Mouse (Mus musculus): ENCODE measurements around the gene Zfp775. TPM values are rescaled to one million over a fixed set of nuclear protein-coding genes. Genes with fewer than 3 reads are reported as not detected.

Gene Zfp775
- polyA plus RNA-seq, 1 experiment from 2014 or later, result 15.8 TPM

DNA sequence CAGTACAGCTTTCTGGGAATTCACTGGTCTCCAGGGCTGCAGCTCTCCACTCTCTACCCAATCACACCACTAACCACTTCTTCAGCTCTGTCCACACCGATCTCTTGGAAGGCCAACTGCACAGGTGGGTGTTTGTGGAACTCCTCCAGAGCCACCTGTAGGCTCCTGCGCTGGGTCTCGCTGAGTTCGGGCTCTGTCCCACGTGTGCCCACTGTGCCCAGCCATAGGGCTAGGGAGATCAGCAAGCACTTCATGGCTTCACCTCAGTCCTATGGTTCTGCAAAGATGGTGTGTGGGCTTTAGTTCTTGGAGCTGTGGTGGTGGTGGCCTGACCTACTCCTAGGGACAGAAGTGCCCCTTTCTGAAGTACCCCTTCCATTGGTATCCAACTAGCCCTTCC, 29.8 kb upstream of the Zfp775 start:
- H3K4me3 ChIP-seq, result no peak overlapping the region
- no peak overlapping the region for H3K4me2 ChIP-seq (replicated peaks)
- WGBS, result 94% methylated on average over 5 of the region's 5 CpGs
- no peak overlapping the region for H3K27ac ChIP-seq (replicated peaks)
- no peaks in the 10 kb centered on the region for H3K36me3 ChIP-seq
- no peaks in the 10 kb centered on the region for H3K27me3 ChIP-seq
- H3K9me3 ChIP-seq, result no peaks in the 10 kb centered on the region
- ATAC-seq (replicated peaks), result no peak
- peaks cover 5% of the 10 kb centered on the region; the same call in 1 of the 2 replicates for H3K4me1 ChIP-seq
- no peak overlapping the region for H3K9ac ChIP-seq (replicated peaks)

DNA sequence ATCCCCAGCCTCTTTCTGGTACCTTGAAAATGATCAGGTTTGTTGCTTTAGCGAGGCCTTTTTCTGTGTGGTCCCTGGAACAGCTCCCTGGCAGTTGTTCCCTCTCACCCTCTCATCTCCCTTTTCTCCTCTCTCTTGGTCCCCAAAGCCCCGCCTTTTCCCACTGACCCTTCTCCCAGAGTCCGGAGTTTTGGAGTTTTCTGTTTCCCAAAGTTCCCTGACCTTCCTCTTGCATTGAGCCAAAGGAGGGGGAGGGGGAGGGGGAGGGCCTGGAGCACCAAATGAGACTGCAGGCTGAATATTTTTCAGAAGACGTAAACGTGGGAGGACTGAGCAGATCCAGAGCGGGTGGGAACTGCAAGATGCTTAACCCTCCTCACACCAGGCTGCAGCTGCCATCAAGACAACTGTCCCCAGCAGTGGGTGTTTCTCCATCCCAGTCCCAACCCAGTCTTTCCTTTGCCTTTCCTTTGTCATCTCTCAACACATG, 29.2 kb upstream of the Zfp775 start, which contains the start of gene Rarres2:
Gene Rarres2 (minus strand): TSS at position 218 of the 490 bp plus-strand sequence.
- H3K27me3 ChIP-seq, result no peaks in the 10 kb centered on the region
- 35% methylated on average over 6 of the region's 6 CpGs for WGBS
- H3K27ac ChIP-seq (replicated peaks), result no peak within 1 kb of the TSS
- no peak within 1 kb of the TSS for H3K4me3 ChIP-seq
- no peak within 1 kb of the TSS for H3K9ac ChIP-seq (replicated peaks)
- H3K4me2 ChIP-seq (replicated peaks), result no peak within 1 kb of the TSS
- peaks cover 5% of the 10 kb centered on the region; the same call in 1 of the 2 replicates for H3K4me1 ChIP-seq
- H3K9me3 ChIP-seq, result no peaks in the 10 kb centered on the region
- H3K36me3 ChIP-seq, result no peaks in the 10 kb centered on the region
- no peak for ATAC-seq (replicated peaks)

DNA sequence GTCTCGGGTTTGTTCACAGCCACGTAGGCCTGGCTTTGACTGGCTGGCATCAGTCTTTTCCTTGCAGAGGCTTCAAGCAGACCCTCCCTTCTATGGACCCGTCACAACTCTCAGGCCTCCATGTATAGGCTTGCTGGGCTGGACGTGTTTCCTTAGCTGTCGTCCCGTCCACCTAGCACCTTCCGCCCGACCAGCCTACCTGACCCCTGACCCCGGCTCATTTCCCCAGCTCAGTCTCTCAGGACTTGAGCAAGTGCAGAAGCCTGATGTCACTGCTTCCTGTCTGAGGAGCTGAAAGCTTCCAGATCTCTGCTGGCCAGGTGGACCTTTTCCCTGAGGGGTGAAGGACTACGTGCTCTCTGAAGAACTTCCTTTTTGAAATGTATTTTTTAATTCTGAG, 28.6 kb upstream of the Zfp775 start:
- Histone ChIP-seq H3K27ac (replicated peaks) (no peak overlapping the region), H3K9me3 (no peaks in the 10 kb centered on the region), H3K4me1 (no peaks in the 10 kb centered on the region; the same call in 1 of the 2 replicates), H3K36me3 (no peaks in the 10 kb centered on the region), H3K27me3 (no peaks in the 10 kb centered on the region), H3K4me3 (no peak overlapping the region), H3K9ac (replicated peaks) (no peak overlapping the region), H3K4me2 (replicated peaks) (no peak overlapping the region)
- 80% methylated on average over 10 of the region's 10 CpGs for WGBS
- ATAC-seq (replicated peaks), result no peak

DNA sequence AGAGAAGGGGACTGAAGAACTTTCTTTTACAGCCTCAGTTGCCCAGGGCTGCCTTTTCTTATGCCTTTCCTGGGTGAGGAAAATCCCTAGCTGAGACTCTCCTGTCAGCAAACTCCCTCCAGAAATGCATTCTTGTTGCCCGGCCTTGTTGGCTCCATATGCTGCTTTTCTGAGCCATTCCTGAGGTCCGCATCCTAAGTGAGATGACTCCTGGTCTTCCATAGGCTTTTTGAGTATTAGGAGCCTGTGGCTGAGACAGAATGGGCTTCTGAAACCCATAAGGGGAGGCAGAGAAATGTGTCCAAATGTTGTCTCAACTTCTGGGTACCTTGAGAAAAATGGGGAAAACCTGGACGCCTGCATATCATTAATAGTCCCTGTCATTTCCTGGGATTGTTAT, 27.9 kb upstream of the Zfp775 start:
- Histone ChIP-seq H3K9ac (replicated peaks) (no peak overlapping the region), H3K4me1 (no peaks in the 10 kb centered on the region), H3K9me3 (no peaks in the 10 kb centered on the region), H3K4me3 (no peak overlapping the region), H3K27ac (replicated peaks) (no peak overlapping the region), H3K27me3 (no peaks in the 10 kb centered on the region), H3K36me3 (no peaks in the 10 kb centered on the region), H3K4me2 (replicated peaks) (no peak overlapping the region)
- WGBS, result 76% methylated on average over 3 of the region's 3 CpGs
- ATAC-seq (replicated peaks), result no peak

DNA sequence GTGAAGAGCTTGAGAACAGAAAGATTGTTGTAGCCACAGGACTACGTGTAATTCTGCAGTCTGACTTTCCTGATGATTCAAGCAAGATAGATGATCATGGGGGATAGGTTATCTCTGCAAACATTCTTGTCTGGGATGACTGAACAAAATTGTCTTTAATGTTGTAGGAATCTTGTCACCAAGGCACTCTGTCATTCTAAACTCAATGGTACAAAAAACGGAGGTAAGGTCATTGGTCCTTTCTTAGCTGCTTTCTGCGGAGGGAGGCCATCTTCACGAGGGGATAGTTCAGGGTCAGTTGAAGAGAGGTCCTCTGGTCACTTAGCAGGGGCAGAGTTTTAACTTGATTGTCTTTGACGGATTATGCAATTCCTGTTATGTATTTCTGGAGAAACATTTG, 23.1 kb upstream of the Zfp775 start:
- no peak for ATAC-seq (replicated peaks)
- WGBS, result 77% methylated on average over 5 of the region's 5 CpGs
- no peaks in the 10 kb centered on the region for H3K36me3 ChIP-seq
- no peak overlapping the region for H3K4me3 ChIP-seq
- no peak overlapping the region for H3K9ac ChIP-seq (replicated peaks)
- no peaks in the 10 kb centered on the region for H3K9me3 ChIP-seq
- no peaks in the 10 kb centered on the region for H3K27me3 ChIP-seq
- H3K4me2 ChIP-seq (replicated peaks), result no peak overlapping the region
- H3K4me1 ChIP-seq, result no peaks in the 10 kb centered on the region
- no peak overlapping the region for H3K27ac ChIP-seq (replicated peaks)

DNA sequence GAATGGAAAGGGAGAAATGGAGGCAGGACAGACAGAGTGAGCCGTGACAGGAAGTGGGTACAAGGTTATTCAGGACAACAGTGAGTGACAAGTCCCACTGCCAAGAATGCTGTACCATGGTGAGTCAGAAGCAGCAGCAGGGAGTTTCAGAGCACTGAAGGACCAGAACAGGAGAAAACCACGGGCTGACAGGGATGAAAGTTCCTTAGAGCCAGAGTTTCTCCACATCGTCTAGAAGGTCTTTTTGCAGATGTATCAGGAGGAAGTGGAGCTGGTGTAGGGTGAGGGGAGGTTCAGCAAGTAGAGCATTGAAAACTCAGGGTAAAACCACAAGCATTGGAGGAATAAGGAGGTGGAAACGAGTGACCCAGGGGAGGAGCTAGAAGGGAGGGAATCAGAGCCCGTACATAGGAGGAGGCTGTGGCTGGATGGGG, 22.6 kb upstream of the Zfp775 start:
- Histone ChIP-seq H3K4me2 (replicated peaks) (no peak overlapping the region), H3K27ac (replicated peaks) (no peak overlapping the region), H3K9me3 (no peaks in the 10 kb centered on the region), H3K36me3 (no peaks in the 10 kb centered on the region), H3K4me1 (no peaks in the 10 kb centered on the region), H3K4me3 (no peak overlapping the region), H3K27me3 (no peaks in the 10 kb centered on the region), H3K9ac (replicated peaks) (no peak overlapping the region)
- WGBS, result 41% methylated on average over 5 of the region's 5 CpGs
- no peak for ATAC-seq (replicated peaks)

DNA sequence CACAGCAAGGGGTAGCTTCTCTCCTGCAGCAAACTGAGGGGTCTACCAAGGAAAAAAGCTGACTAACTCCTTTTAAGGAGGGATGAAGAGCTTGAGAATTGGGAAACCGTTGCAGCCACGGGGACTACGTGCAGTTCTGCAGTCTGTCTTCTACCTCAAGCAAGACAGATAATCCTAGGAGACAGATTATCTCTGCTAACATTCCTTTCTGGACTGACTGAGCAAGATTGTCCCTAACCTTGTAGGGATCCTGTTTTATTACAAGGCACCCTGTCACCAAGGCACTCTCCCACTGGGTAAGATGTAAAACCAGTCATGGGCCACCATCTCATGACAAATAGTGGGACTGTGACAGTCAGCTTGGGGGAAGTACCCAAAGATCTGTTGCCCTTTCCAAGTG, 20.6 kb upstream of the Zfp775 start:
- no peaks in the 10 kb centered on the region for H3K9me3 ChIP-seq
- H3K9ac ChIP-seq (replicated peaks), result no peak overlapping the region
- H3K4me3 ChIP-seq, result no peak overlapping the region
- 38% methylated on average over 3 of the region's 3 CpGs for WGBS
- H3K4me2 ChIP-seq (replicated peaks), result no peak overlapping the region
- H3K4me1 ChIP-seq, result no peaks in the 10 kb centered on the region
- no peak for ATAC-seq (replicated peaks)
- no peaks in the 10 kb centered on the region for H3K27me3 ChIP-seq
- no peak overlapping the region for H3K27ac ChIP-seq (replicated peaks)
- no peaks in the 10 kb centered on the region for H3K36me3 ChIP-seq

DNA sequence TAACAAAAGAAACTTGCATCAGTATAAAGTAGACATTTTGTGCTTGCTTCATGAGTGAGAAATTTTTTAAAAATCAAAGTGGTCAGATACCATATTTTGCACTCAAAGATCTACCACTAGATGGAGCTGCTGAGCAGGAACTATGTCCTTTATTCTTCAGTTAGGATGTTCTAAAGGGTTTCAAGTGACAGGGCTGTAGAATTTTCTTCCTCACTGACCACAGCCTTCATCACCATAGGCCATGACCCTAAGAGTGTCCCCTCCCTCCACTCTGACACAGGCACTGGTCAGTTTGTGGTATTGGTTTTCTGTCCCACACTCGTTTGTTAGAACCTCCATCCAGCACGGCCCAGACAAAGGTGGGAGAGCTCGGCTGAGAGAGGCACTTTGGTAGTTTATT, 19.8 kb upstream of the Zfp775 start:
- no peak overlapping the region for H3K9ac ChIP-seq (replicated peaks)
- no peaks in the 10 kb centered on the region for H3K4me1 ChIP-seq
- ATAC-seq (replicated peaks), result peak; percentile 23; the same call in 1 of the 2 replicates
- WGBS, result 73% methylated on average over 3 of the region's 3 CpGs
- H3K36me3 ChIP-seq, result no peaks in the 10 kb centered on the region
- H3K27me3 ChIP-seq, result no peaks in the 10 kb centered on the region
- no peak overlapping the region for H3K4me2 ChIP-seq (replicated peaks)
- no peak overlapping the region for H3K27ac ChIP-seq (replicated peaks)
- no peak overlapping the region for H3K4me3 ChIP-seq
- no peaks in the 10 kb centered on the region for H3K9me3 ChIP-seq

DNA sequence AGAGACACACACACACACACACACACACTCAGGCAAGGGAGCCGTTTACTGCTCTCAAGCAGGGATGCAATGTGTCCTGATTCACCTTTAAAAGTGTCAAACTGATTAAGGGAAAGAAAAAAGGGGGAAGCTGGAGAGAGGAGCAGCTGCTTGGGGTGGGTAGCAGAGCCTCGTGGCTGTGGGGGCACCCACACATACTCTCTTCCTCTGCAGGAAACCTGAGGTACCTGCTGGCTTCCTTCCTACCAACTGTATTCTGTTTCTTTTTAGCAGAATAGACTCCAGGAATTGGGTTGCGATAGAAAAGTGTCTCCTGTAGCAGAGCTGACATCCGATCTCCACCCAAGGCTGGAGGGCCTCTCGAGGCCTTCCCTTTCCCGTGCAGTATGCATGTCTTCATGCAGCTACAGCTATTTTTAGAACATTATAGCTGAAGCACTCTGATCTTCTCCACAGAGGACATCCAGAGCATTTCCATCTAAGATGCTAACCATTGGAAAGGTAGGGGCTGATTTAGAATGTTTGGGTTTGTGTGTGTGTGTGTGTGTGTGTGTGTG, 12.6 kb upstream of the Zfp775 start, which contains the start of gene Gm45021:
Gene Gm45021 (plus strand): TSS at position 417 of the 557 bp plus-strand sequence.
- H3K4me3 ChIP-seq, result no peak within 1 kb of the TSS
- H3K4me1 ChIP-seq, result peaks cover 9% of the 10 kb centered on the region
- H3K27me3 ChIP-seq, result no peaks in the 10 kb centered on the region
- H3K9me3 ChIP-seq, result no peaks in the 10 kb centered on the region
- no peak within 1 kb of the TSS for H3K9ac ChIP-seq (replicated peaks)
- H3K4me2 ChIP-seq (replicated peaks), result no peak within 1 kb of the TSS
- H3K36me3 ChIP-seq, result no peaks in the 10 kb centered on the region
- ATAC-seq (replicated peaks), result no peak
- no peak within 1 kb of the TSS for H3K27ac ChIP-seq (replicated peaks)
- WGBS, result 77% methylated on average over 6 of the region's 6 CpGs

DNA sequence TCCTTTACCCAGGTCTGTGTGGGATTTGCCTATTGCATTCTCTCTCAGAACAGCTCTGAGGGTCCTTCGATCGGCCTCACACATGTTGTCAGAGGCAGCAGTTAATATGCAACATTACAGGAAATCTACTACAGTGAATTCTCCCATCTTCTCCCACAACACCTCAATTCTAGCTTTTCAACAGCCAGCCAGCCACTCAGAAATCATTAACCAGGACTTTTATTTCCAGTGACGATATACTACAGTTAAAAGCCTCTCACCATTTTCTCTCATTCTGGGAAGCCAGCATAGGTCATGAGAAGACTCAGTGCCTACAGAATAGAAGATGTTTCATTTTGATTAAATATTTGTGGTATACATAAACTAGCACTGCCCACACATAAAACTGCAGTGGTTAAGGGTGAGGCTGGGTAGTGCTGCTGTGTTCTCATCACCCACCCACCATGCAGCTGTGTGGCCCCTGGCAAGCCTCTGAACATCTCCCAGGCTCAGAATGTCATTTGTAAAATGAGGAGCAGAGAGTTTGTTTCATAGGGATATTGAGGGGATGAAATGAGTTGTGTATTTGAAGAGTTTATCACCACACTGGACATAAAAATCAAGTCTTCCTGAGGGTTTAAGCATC, 10.5 kb upstream of the Zfp775 start:
- H3K9me3 ChIP-seq, result peaks cover 3% of the 10 kb centered on the region; the same call in 1 of the 2 replicates
- WGBS, result 90% methylated on average over 3 of the region's 3 CpGs
- peaks cover 20% of the 10 kb centered on the region for H3K4me1 ChIP-seq
- H3K4me3 ChIP-seq, result no peak overlapping the region
- no peak overlapping the region for H3K4me2 ChIP-seq (replicated peaks)
- no peak for ATAC-seq (replicated peaks)
- no peaks in the 10 kb centered on the region for H3K27me3 ChIP-seq
- peaks cover 6% of the 10 kb centered on the region for H3K36me3 ChIP-seq
- no peak overlapping the region for H3K27ac ChIP-seq (replicated peaks)
- no peak overlapping the region for H3K9ac ChIP-seq (replicated peaks)

DNA sequence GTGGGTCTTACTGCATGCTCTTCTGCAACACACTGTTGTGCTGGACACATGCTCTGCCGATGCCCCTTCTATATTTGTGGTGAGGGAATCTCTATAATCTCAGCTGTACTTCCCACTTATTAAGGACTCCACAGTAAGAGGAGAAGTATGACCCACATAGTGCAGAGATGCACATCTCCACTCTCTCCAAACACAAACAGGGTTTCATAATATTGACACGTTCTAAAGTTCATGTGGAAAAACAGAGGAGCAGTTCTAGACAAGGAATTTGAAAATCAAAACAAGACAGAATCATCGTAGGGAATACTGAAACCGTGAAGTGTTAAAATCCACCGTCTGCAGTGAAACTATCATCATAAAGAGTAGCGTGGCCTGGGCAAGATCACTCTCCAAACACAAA, 10.0 kb upstream of the Zfp775 start:
- H3K4me3 ChIP-seq, result no peak overlapping the region
- H3K27me3 ChIP-seq, result no peaks in the 10 kb centered on the region
- WGBS, result 95% methylated on average over 6 of the region's 6 CpGs
- H3K9ac ChIP-seq (replicated peaks), result no peak overlapping the region
- peaks cover 8% of the 10 kb centered on the region; the same call in 1 of the 2 replicates for H3K9me3 ChIP-seq
- H3K4me1 ChIP-seq, result peaks cover 20% of the 10 kb centered on the region
- no peak overlapping the region for H3K27ac ChIP-seq (replicated peaks)
- no peak overlapping the region for H3K4me2 ChIP-seq (replicated peaks)
- H3K36me3 ChIP-seq, result peaks cover 11% of the 10 kb centered on the region
- no peak for ATAC-seq (replicated peaks)

DNA sequence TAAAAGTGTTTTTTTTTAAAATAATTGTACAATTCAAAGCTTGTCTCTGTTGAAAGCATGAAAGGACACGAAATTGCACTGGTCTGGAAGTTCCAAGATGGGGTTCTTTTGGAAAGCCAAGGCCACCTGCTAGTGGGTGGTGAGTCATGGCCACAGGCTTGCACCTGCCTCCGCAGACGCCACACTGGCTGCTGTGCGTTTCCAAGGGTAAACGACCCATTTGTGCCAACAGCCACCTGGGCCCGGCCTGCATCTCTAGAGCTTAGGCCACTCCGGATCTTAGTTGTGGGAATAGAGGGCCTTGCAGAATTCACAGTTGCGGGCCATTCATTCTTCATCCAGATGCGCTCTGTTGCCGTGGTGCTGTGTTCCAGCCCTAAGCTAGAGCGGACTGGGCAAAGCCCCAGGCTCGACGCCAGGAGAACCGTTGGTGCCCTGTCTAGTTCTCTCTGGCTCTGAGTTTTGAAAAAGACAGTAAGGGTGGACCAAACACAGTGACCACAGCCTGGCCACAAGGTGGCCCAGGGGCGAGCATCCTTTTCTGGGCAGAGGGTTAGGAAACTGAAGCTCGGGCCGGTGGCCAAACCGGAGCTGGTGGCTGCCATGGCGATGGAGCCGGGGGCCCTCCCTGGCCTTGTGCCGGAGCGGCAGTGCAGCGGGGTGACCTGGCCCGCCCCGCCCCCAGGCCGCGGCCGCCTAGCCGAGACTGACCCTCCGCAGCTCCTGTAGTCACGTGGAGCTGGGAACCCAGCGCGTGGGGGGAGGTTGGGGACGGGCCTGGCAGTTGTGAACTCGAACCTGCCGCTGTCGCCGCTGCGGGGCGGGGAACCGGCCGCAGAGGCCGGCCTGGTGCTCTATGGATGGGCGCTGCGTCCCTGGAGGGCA, 8.5 kb upstream of the Zfp775 start, which contains the start of the genes Repin1 and Gm44965:
Gene Repin1 (plus strand): TSS at position 726 of the 885 bp plus-strand sequence.
Gene Gm44965 (plus strand): TSS at position 784 of the 885 bp plus-strand sequence.
- peaks cover 26% of the 10 kb centered on the region for H3K36me3 ChIP-seq
- ATAC-seq (replicated peaks), result peak; percentile 90
- H3K27me3 ChIP-seq, result no peaks in the 10 kb centered on the region
- WGBS, result 2% methylated on average over 41 of the region's 45 CpGs
- H3K9me3 ChIP-seq, result peaks cover 9% of the 10 kb centered on the region; the same call in 1 of the 2 replicates
- H3K4me2 ChIP-seq (replicated peaks), result peak within 1 kb of the TSS; percentile 61
- peak within 1 kb of the TSS; percentile 81 for H3K27ac ChIP-seq (replicated peaks)
- peak within 1 kb of the TSS; percentile 62 for H3K4me3 ChIP-seq
- peaks cover 20% of the 10 kb centered on the region for H3K4me1 ChIP-seq
- H3K9ac ChIP-seq (replicated peaks), result peak within 1 kb of the TSS; percentile 77
